Mouse (Mus musculus) limb, embryonic 11.5 days (tissue): ENCODE results near the gene Trim3. TPM values are rescaled to one million over a fixed set of nuclear protein-coding genes. Genes with fewer than 3 reads are reported as not detected.

ENCODE experiments used
- ATAC-seq: fragments of 200-750 bp; cut with Nextera tagmentation; 2 replicates; pipeline ENCODE4 v1.8.0; 2017; ENCODE audit warnings: low read depth; ENCODE audit not compliant: insufficient number of reproducible peaks, low FRiP score, low TSS enrichment
- DNase-seq: peaks from one replicate; pipeline ENCODE4 v3.0.0-alpha.2; 2015; ENCODE audit warnings: low spot score
- H3K27ac ChIP-seq: fragments of 300-500 bp; sonication (generic); replicated peaks from 2 replicates; pipeline ENCODE4 v1.5.1; 2014; ENCODE audit warnings: low read depth, mild to moderate bottlenecking, low read length
- H3K27me3 ChIP-seq: fragments of 300-500 bp; sonication (generic); 2 replicates; pipeline ENCODE4 v1.6.1; 2014; ENCODE audit warnings: mild to moderate bottlenecking, low read length, mixed read lengths; ENCODE audit not compliant: control insufficient read depth, insufficient read depth
- H3K36me3 ChIP-seq: fragments of 300-500 bp; sonication (generic); 2 replicates; pipeline ENCODE4 v1.6.1; 2014; ENCODE audit warnings: mild to moderate bottlenecking, low read length, moderate library complexity, mixed read lengths; ENCODE audit not compliant: control insufficient read depth, insufficient read depth
- H3K4me1 ChIP-seq: fragments of 300-500 bp; sonication (generic); 2 replicates; pipeline ENCODE4 v1.6.1; 2014; ENCODE audit warnings: low read length, mixed read lengths; ENCODE audit not compliant: control insufficient read depth, insufficient read depth
- H3K4me2 ChIP-seq: fragments of 300-500 bp; sonication (generic); 2 replicates; pipeline ENCODE4 v1.6.1; 2014; ENCODE audit warnings: low read depth, mild to moderate bottlenecking, moderate library complexity; ENCODE audit not compliant: severe bottlenecking
- H3K4me3 ChIP-seq: fragments of 300-500 bp; sonication (generic); 2 replicates; pipeline ENCODE4 v1.5.1; 2014; ENCODE audit warnings: low read depth, low read length
- H3K9ac ChIP-seq: fragments of 300-500 bp; sonication (generic); 2 replicates; pipeline ENCODE4 v1.6.1; 2014; ENCODE audit warnings: mild to moderate bottlenecking, low read length
- H3K9me3 ChIP-seq: fragments of 300-500 bp; sonication (generic); 2 replicates; pipeline ENCODE4 v1.6.1; 2016; ENCODE audit warnings: low read length; ENCODE audit not compliant: control insufficient read depth
- WGBS: fragments of 180-500 bp; shearing (Covaris S2); extraction: QIAGEN DNeasy Blood & Tissue Kit; methylation state at CpG from one replicate; pipeline ENCODE4 v1.1.7; 2014; 5-methylcytosine and 5-hydroxymethylcytosine counted together
- polyA plus RNA-seq: library from polyadenylated mRNA; unstranded; fragments of >200 nt; fragmentation: Nextera tagmentation; extraction: Ambion mirVana; gene quantifications from 2 replicates; pipeline ENCODE4 v1.2.1, GENCODE M21; 2014

Trim3 gene
- polyA plus RNA-seq, 1 experiment from 2014 or later, result 22.7 TPM

DNA sequence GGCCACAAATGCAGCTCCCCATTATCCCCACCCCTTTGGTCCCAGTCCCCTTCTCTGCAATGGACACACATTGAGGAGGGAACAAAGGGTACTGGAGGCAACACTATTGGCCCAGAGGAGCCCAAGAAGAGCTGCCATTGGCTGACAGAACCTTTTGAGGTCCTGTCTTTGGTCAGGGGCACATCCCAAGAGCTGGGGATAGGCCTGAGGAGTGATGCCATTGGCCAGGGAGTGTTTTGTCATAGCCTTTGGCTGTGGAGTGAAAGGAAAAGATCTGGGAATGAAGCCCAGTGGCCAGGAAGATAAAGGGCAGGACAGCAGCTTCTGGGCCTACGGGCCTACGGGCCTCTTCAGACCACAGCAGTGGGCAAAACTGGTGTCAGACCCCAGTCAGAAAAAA lies 2.4 kb upstream of the Trim3 start:
- ATAC-seq, result no peak
- 98% methylated on average over 2 of the region's 2 CpGs for WGBS
- peaks cover 8% of the 10 kb centered on the region for H3K4me1 ChIP-seq
- H3K27me3 ChIP-seq, result no peaks in the 10 kb centered on the region
- H3K4me3 ChIP-seq, result no peak overlapping the region
- H3K36me3 ChIP-seq, result peaks cover 4% of the 10 kb centered on the region; the same call in 1 of the 2 replicates
- no peak for DNase-seq
- H3K9ac ChIP-seq, result no peak overlapping the region
- H3K9me3 ChIP-seq, result no peaks in the 10 kb centered on the region
- H3K4me2 ChIP-seq, result no peak overlapping the region
- no peak overlapping the region for H3K27ac ChIP-seq

DNA sequence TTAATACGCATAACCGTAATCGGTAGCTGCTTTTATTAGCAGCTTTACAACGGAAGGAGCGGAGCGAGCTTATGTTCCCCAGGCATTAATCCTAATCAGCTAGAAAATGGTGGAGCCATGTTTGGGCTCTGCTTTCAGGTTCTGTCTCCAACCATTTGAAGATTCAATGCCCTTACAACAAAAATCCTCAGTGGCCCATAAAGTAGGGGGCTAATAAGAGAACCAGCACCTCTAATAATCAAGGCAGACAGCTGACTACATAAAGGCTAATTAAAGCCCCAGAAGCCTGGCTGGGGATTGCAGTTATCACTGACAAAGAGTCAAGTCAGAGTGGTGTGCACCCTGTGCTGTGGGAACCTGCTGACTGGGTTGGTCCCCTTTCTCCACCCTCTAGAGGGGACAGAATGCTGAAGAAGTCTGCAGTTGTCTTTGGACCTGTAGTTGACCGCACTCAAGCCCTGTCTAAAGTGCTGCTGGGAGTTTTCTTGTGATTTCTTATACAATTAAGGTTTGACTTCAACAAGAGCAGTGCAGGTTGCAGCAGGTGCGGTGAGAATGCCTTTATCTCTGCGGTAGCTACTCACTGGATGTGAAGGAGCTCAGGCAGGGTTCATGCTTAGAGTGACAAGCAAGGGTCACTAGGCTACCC lies 1.0 kb upstream of the Trim3 start:
- Histone ChIP-seq H3K9me3 (no peaks in the 10 kb centered on the region), H3K27ac (no peak overlapping the region), H3K27me3 (no peaks in the 10 kb centered on the region), H3K4me3 (no peak overlapping the region), H3K9ac (no peak overlapping the region), H3K4me2 (peak overlapping the region; percentile 76), H3K36me3 (peaks cover 4% of the 10 kb centered on the region; the same call in 1 of the 2 replicates), H3K4me1 (peaks cover 6% of the 10 kb centered on the region)
- ATAC-seq (no peak), DNase-seq (no peak)
- 47% methylated on average over 9 of the region's 9 CpGs for WGBS

DNA sequence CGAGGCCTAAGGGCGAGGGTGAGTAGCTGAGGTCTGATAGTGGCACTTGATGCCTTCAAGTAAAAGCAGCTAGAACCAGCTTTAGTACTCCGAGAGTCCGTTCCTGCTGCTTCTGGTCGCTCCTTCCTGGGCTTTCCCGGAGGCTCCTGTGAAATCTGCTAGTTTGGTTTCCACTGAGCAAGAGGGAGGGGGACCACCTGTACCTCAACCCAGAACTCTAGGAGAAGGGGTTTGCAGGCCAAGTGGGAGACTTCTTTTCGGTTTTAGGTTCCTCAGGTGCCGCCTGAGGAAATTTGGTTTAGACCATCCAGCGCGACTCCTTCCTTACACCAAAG lies 397 bp upstream of the Trim3 start:
- H3K9ac ChIP-seq, result peak overlapping the region; percentile 83
- H3K27ac ChIP-seq, result no peak overlapping the region
- peak; percentile 52 for ATAC-seq
- H3K4me3 ChIP-seq, result peak overlapping the region; percentile 77
- peaks cover 3% of the 10 kb centered on the region; the same call in 1 of the 2 replicates for H3K4me1 ChIP-seq
- H3K36me3 ChIP-seq, result peaks cover 4% of the 10 kb centered on the region; the same call in 1 of the 2 replicates
- 6% methylated on average over 10 of the region's 10 CpGs for WGBS
- DNase-seq, result no peak
- H3K9me3 ChIP-seq, result no peaks in the 10 kb centered on the region
- peak overlapping the region; percentile 76 for H3K4me2 ChIP-seq
- no peaks in the 10 kb centered on the region for H3K27me3 ChIP-seq

DNA sequence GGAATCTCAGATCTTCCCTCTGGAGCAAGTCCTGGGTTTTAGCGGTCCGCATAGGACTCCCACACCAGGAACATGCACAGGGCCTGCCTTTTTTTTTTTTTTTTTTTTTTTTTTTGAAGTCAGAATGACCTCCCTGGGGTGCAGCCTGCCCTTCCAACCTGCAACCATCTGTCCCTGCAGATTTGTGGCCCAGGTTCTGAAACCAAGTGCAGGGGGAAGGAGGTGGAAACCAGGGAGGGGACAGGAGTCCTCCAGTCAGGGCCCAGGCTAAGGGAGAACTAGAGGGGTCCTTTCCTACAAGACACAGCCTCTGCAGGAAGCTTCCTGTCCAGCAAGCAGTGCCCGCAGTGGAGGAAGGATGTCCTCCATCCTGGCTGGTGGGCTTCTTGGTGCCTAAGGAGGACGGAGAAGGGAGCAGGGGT lies 809 bp downstream of the Trim3 start:
- H3K9ac ChIP-seq, result peak overlapping the region; percentile 35; the same call in 1 of the 2 replicates
- peak; percentile 36 for DNase-seq
- H3K4me2 ChIP-seq, result peak overlapping the region; percentile 76
- 27% methylated on average over 4 of the region's 4 CpGs for WGBS
- ATAC-seq, result peak; percentile 8
- H3K4me1 ChIP-seq, result peaks cover 3% of the 10 kb centered on the region; the same call in 1 of the 2 replicates
- no peaks in the 10 kb centered on the region for H3K9me3 ChIP-seq
- H3K27me3 ChIP-seq, result no peaks in the 10 kb centered on the region
- peaks cover 3% of the 10 kb centered on the region; the same call in 1 of the 2 replicates for H3K36me3 ChIP-seq
- H3K4me3 ChIP-seq, result peak overlapping the region; percentile 77
- no peak overlapping the region for H3K27ac ChIP-seq

DNA sequence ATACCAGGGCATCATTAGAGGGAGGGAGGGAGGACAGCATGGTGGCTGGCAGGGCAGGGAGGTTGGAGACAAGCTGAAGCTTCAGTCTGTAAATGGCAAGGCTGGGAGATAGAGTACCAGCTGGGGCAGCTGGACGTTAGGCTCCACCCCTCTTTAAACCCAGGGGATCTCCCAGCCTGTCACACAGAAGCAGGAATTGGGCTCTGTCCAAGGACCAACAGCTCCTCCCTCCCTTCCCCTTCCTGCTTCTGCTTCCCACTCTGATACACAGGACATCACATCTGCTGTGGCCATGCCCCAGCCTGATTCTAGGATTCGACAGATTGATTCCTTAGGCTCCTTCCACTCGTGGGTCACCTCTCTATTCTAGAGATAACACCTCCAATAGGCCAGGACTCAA lies 4.7 kb downstream of the Trim3 start:
- H3K9ac ChIP-seq, result no peak overlapping the region
- no peaks in the 10 kb centered on the region for H3K9me3 ChIP-seq
- H3K27me3 ChIP-seq, result no peaks in the 10 kb centered on the region
- DNase-seq (no peak), ATAC-seq (no peak)
- H3K4me1 ChIP-seq, result no peaks in the 10 kb centered on the region
- no peak overlapping the region for H3K27ac ChIP-seq
- H3K4me3 ChIP-seq, result no peak overlapping the region
- WGBS, result 38% methylated on average over 3 of the region's 3 CpGs
- H3K36me3 ChIP-seq, result no peaks in the 10 kb centered on the region; the same call in 1 of the 2 replicates
- no peak overlapping the region for H3K4me2 ChIP-seq

DNA sequence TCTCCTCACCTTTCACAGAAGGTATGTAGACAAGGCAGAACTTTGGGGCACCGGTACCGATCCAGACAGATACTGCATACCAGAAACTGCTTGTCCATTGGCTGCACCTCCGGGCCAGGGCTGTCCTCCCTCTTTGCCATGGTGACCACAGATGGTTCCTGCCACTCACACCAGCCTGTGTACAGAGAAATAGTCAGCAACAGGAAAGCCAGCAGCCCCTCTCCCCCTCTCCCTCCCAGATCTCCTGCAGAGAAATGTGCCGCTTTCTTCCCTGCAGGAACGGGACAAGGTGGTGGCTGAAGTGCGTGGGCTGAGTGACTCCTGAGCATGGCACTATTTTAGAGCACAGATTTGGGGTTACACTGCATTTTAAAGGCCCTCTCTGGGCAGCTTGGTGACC lies 8.0 kb downstream of the Trim3 start:
- H3K9me3 ChIP-seq, result no peaks in the 10 kb centered on the region
- no peak overlapping the region for H3K4me2 ChIP-seq
- H3K4me3 ChIP-seq, result no peak overlapping the region
- ATAC-seq (no peak), DNase-seq (no peak)
- H3K27me3 ChIP-seq, result no peaks in the 10 kb centered on the region
- whole genome bisulfite sequencing, result 85% methylated on average over 6 of the region's 6 CpGs
- H3K9ac ChIP-seq, result no peak overlapping the region
- H3K27ac ChIP-seq, result no peak overlapping the region
- H3K36me3 ChIP-seq, result no peaks in the 10 kb centered on the region; the same call in 1 of the 2 replicates
- no peaks in the 10 kb centered on the region for H3K4me1 ChIP-seq

DNA sequence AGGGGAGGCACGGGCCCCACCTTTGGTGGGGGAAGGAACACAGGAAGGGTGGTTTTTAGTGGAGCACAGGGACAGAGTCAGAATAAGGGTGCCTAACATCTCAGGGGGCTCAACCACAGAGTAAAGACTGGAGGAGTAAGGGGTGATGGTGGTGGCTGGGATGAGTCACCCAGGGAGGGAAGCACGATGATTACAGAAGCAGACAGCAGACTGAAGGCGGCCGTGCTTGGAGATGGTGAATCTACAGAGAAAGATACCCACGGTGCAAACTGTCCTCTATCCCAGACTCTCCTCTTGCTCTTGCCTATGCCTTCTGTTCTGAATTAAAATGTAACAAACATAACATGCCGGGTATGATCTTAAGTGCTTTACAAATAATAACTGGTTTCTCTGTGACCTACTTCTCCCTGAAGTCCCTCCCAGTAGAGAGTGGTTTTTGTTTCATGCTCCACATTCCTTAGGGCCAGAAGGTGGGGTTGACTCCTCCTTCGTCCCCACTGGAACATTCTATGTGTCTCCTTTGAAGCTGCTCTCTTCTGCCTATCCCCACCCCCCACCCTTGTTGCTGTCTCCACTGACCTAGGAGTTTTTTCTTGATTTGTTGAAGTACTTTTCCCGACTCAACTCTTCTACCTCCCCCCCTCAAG lies 11.6 kb downstream of the Trim3 start:
- Histone ChIP-seq H3K27ac (no peak overlapping the region), H3K36me3 (peaks cover 2% of the 10 kb centered on the region), H3K9me3 (no peaks in the 10 kb centered on the region), H3K9ac (no peak overlapping the region), H3K27me3 (no peaks in the 10 kb centered on the region), H3K4me1 (no peaks in the 10 kb centered on the region), H3K4me2 (no peak overlapping the region), H3K4me3 (no peak overlapping the region)
- no peak for ATAC-seq
- WGBS, result 81% methylated on average over 8 of the region's 8 CpGs
- DNase-seq, result no peak

DNA sequence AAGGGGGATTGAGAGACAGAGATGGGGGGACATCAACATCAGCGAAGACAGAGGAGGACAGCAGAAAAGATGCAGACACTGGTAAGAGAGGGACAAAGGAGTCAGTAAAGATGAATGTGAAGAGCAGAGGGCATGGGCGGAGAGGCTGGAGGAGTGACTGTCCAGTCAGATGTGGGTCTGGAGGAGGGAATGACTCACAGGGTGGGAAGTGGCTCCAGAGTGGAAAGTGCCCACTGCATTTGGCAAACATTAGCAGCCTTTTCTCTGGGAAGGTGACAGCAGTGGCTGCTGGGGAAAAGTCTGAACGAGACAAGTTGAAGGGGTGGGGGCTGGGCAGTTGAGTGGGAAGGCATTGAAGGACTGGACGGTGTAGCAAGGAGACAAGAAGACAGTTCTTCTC lies 12.3 kb downstream of the Trim3 start:
- ATAC-seq (no peak), DNase-seq (no peak)
- no peaks in the 10 kb centered on the region for H3K27me3 ChIP-seq
- H3K4me1 ChIP-seq, result no peaks in the 10 kb centered on the region
- H3K27ac ChIP-seq, result no peak overlapping the region
- H3K4me2 ChIP-seq, result no peak overlapping the region
- 78% methylated on average over 4 of the region's 4 CpGs for WGBS
- no peaks in the 10 kb centered on the region for H3K9me3 ChIP-seq
- H3K4me3 ChIP-seq, result no peak overlapping the region
- H3K9ac ChIP-seq, result no peak overlapping the region
- H3K36me3 ChIP-seq, result peaks cover 2% of the 10 kb centered on the region
